Mouse (Mus musculus) heart, postnatal 4 days (tissue): ENCODE measurements around the gene Rere. TPM values are rescaled to one million over a fixed set of nuclear protein-coding genes. Genes with fewer than 3 reads are reported as not detected.

Experiments
- total RNA-seq, 2 experiments: library from RNA; stranded (reverse); gene quantifications; 2 replicates each; pipeline ENCODE4 v1.2.3; 2021

Rere gene
- total RNA-seq, 2 experiments from 2014 or later: 70.0 to 72.5 TPM

Other genes starting within 250 kb of the Rere start
- gene Gpr157, start 194.3 kb upstream of the Rere start, total RNA-seq: 10 to 100 TPM; 14.1 to 19.8 TPM
- gene Slc2a5, start 162.4 kb upstream of the Rere start, total RNA-seq: under 1 TPM; 0.36 to 0.61 TPM
- not detected for gene Slc2a7, start 132.7 kb upstream of the Rere start, total RNA-seq
- not detected for gene Car6, start 80.3 kb upstream of the Rere start, total RNA-seq
- gene Eno1, start 44.9 kb upstream of the Rere start, total RNA-seq: 100 to 1,000 TPM; 303 to 307 TPM